Mouse (Mus musculus): ENCODE data around the gene Gnao1.

DNA sequence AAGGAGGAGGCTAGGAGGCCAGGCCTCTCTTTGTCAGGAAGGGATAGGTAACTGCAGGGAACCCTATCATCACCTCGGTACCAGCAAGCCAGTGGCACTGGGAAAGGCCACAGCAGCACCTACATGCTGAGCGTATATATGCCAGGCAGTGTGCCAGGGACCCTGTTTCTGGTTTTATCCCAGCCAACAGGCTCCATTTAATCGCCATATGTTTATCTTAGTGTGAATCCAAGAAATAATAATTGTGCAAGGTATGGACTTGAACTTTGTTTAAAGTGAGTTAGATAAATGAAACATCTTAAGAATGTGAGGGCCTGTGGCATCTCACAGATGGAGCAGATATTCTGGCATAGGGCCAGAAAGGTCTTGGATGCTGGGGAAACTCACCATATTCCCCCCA lies 109.7 kb downstream of the Gnao1 start:
- TF ChIP-seq POLR2A (IDR thresholded peaks at IDR 0.05; ENCODE audit: borderline replicate concordance, low read depth, low read length) (no peak), CTCF (IDR thresholded peaks at IDR 0.05; ENCODE audit: low read depth, low read length) (no peak)
